Mouse (Mus musculus): ENCODE data around the gene Vps13c.
A peak's percentile ranks its signal among the peaks of the same experiment; 100 is the strongest.

Gene Vps13c

GRCm38 (mm10) chr9:67883349-67883984, 43.3 kb downstream of the Vps13c start:
- DNase-seq: no peak

- DNase-seq: no peak
Measured at GRCm38 (mm10) chr9:67884095-67884494, 43.9 kb downstream of the Vps13c start.

- DNase-seq: no peak
Measured at GRCm38 (mm10) chr9:67886981-67887720, 47.0 kb downstream of the Vps13c start.

- no peak for DNase-seq
Measured at GRCm38 (mm10) chr9:67893474-67893873, 53.3 kb downstream of the Vps13c start.

- DNase-seq: no peak
Measured at GRCm38 (mm10) chr9:67896646-67897295, 56.6 kb downstream of the Vps13c start.

GRCm38 (mm10) chr9:67900398-67900797, 60.2 kb downstream of the Vps13c start:
- no peak for DNase-seq

- DNase-seq: no peak
Measured at GRCm38 (mm10) chr9:67904355-67904754, 64.2 kb downstream of the Vps13c start.

- no peak for DNase-seq
Measured at GRCm38 (mm10) chr9:67905541-67905940, 65.3 kb downstream of the Vps13c start.

GRCm38 (mm10) chr9:67914681-67915080, 74.5 kb downstream of the Vps13c start:
- DNase-seq: no peak

- DNase-seq: no peak
Measured at GRCm38 (mm10) chr9:67922350-67922749, 82.2 kb downstream of the Vps13c start.

GRCm38 (mm10) chr9:67930629-67931028, 90.4 kb downstream of the Vps13c start:
- DNase-seq: no peak

- no peak for DNase-seq
Measured at GRCm38 (mm10) chr9:67937286-67937685, 97.1 kb downstream of the Vps13c start.

GRCm38 (mm10) chr9:67955466-67956010, 115.3 kb downstream of the Vps13c start:
- DNase-seq: no peak

- no peak for DNase-seq
Measured at GRCm38 (mm10) chr9:67961953-67962352, 121.8 kb downstream of the Vps13c start.

- no peak for DNase-seq
Measured at GRCm38 (mm10) chr9:67965889-67966288, 125.7 kb downstream of the Vps13c start.

- no peak for DNase-seq
Measured at GRCm38 (mm10) chr9:67967011-67967410, 126.8 kb downstream of the Vps13c start.

- DNase-seq: no peak
Measured at GRCm38 (mm10) chr9:67973451-67973850, 133.3 kb downstream of the Vps13c start.

- DNase-seq: no peak
Measured at GRCm38 (mm10) chr9:67975491-67975890, 135.3 kb downstream of the Vps13c start.

GRCm38 (mm10) chr9:68006566-68006965, 166.4 kb downstream of the Vps13c start:
- no peak for DNase-seq

GRCm38 (mm10) chr9:68014991-68015396, 174.8 kb downstream of the Vps13c start:
- DNase-seq: peak; percentile 65

GRCm38 (mm10) chr9:68016255-68016954, 176.2 kb downstream of the Vps13c start:
- DNase-seq: peak; percentile 33

GRCm38 (mm10) chr9:68020776-68021365, 180.7 kb downstream of the Vps13c start:
- no peak for DNase-seq

All from cerebellum, adult 9-11 months (tissue).